Mouse (Mus musculus): Measurements from ENCODE around the gene Znrf1.

GRCm38 (mm10) chr8:111596485-111596821 is 60.6 kb downstream of the Znrf1 start:
- no peak for TF ChIP-seq CTCF (IDR thresholded peaks at IDR 0.05; ENCODE audit: control insufficient read depth, insufficient read depth, insufficient read length)
- TF ChIP-seq USF1 (IDR thresholded peaks at IDR 0.05; ENCODE audit: low read depth) = no peak
- no peak for TF ChIP-seq FOSL1 (IDR thresholded peaks at IDR 0.05; ENCODE audit: insufficient read depth, low read length, poor library complexity, severe bottlenecking)
- TF ChIP-seq MAX (IDR thresholded peaks at IDR 0.05) = no peak
- no peak for TF ChIP-seq CEBPB (IDR thresholded peaks at IDR 0.05; ENCODE audit: low read depth)
- no peak for TF ChIP-seq MYOG (IDR thresholded peaks at IDR 0.05; ENCODE audit: control insufficient read depth, extremely low read depth, insufficient read length)

All from C2C12 (cell line).